Mouse (Mus musculus) embryonic facial prominence, embryonic 13.5 days (tissue): ENCODE data around the gene Pde4d. TPM values are rescaled to one million over a fixed set of nuclear protein-coding genes. Genes with fewer than 3 reads are reported as not detected.

Experiments used
- ATAC-seq: fragments of 200-750 bp; cut with Nextera tagmentation; 2 replicates; pipeline ENCODE4 v1.8.0; 2017; ENCODE audit warnings: low read depth; ENCODE audit not compliant: insufficient number of reproducible peaks, insufficient read depth, low FRiP score, low TSS enrichment
- H3K27ac ChIP-seq: fragments of 300-500 bp; sonication (generic); 2 replicates; pipeline ENCODE4 v1.5.1; 2015; ENCODE audit warnings: moderate library complexity, mild to moderate bottlenecking, inconsistent platforms
- H3K27me3 ChIP-seq: fragments of 300-500 bp; sonication (generic); 2 replicates; pipeline ENCODE4 v1.6.1; 2015; ENCODE audit warnings: mild to moderate bottlenecking, inconsistent platforms
- H3K36me3 ChIP-seq: fragments of 300-500 bp; sonication (generic); 2 replicates; pipeline ENCODE4 v1.6.1; 2015; ENCODE audit warnings: mild to moderate bottlenecking, inconsistent platforms
- H3K4me1 ChIP-seq: fragments of 300-500 bp; sonication (generic); 2 replicates; pipeline ENCODE4 v1.6.1; 2015; ENCODE audit warnings: inconsistent platforms
- H3K4me2 ChIP-seq: fragments of 300-500 bp; sonication (generic); 2 replicates; pipeline ENCODE4 v1.6.1; 2015; ENCODE audit warnings: moderate library complexity, mild to moderate bottlenecking, inconsistent platforms
- H3K4me3 ChIP-seq: fragments of 300-500 bp; sonication (generic); 2 replicates; pipeline ENCODE4 v1.5.1; 2015; ENCODE audit warnings: mild to moderate bottlenecking, inconsistent platforms
- H3K9ac ChIP-seq: fragments of 300-500 bp; sonication (generic); 2 replicates; pipeline ENCODE4 v1.6.1; 2015; ENCODE audit warnings: mild to moderate bottlenecking, inconsistent platforms
- H3K9me3 ChIP-seq: fragments of 300-500 bp; sonication (generic); 2 replicates; pipeline ENCODE4 v1.6.1; 2016; ENCODE audit warnings: inconsistent platforms
- WGBS: fragments of 180-500 bp; shearing (Covaris S2); methylation state at CpG from one replicate; pipeline ENCODE4 v1.1.7; 2015; ENCODE audit warnings: mixed read lengths; 5-methylcytosine and 5-hydroxymethylcytosine counted together
- polyA plus RNA-seq: library from polyadenylated mRNA; unstranded; fragments of >200 nt; fragmentation: Nextera tagmentation; extraction: Ambion mirVana; gene quantifications from 2 replicates; pipeline ENCODE4 v1.2.1, GENCODE M21; 2015

Gene Pde4d
- polyA plus RNA-seq, 1 experiment from 2014 or later, result 22.9 TPM

DNA sequence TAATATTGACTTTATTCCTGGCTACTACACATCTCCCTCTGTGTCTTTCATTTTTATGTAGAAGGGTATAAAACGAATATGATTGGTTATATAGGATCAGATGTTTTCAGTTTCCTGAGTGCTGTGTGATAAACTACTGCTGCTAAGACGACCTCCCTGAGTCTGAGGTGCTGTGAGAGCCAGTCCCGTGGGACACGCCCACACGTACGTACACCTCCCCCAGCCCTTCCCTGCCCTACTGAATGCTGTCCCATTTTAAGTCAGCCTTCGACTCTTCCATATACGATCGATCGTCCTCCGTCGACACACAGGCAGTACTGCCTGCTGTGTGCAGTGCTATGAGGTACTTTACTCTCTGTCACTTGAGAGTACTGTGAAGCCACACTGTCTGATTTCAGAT lies 1473.0 kb downstream of the Pde4d start:
- no peak overlapping the region for H3K27ac ChIP-seq
- no peak for ATAC-seq
- WGBS, result 78% methylated on average over 12 of the region's 12 CpGs
- H3K4me3 ChIP-seq, result no peak overlapping the region
- no peaks in the 10 kb centered on the region for H3K36me3 ChIP-seq
- peaks cover 13% of the 10 kb centered on the region for H3K4me1 ChIP-seq
- no peak overlapping the region for H3K4me2 ChIP-seq
- H3K9me3 ChIP-seq, result no peaks in the 10 kb centered on the region
- no peaks in the 10 kb centered on the region for H3K27me3 ChIP-seq
- H3K9ac ChIP-seq, result no peak overlapping the region

DNA sequence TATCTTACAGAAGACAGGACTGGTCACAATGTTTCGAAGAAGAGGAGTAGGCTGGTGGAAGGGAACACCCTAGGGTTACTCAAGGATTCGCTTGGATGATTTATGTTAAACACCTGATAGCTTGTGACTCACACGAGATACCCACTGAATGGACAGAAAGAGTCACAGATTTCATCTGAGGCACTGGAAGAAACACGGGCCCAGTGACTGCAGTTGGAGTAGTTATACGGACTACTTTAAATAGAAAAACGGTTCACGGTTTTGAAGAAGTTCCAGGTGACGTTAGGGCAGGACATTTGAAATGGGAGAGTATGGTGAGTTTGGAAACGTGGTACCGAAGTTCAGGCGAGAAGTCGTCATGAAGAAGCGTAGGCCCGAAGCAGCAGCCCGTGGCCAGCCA lies 1475.0 kb downstream of the Pde4d start:
- Histone ChIP-seq H3K27me3 (no peaks in the 10 kb centered on the region), H3K36me3 (no peaks in the 10 kb centered on the region), H3K4me1 (peaks cover 11% of the 10 kb centered on the region), H3K9ac (no peak overlapping the region), H3K4me3 (no peak overlapping the region), H3K9me3 (no peaks in the 10 kb centered on the region), H3K27ac (no peak overlapping the region), H3K4me2 (no peak overlapping the region)
- ATAC-seq, result no peak
- 92% methylated on average over 15 of the region's 15 CpGs for WGBS

DNA sequence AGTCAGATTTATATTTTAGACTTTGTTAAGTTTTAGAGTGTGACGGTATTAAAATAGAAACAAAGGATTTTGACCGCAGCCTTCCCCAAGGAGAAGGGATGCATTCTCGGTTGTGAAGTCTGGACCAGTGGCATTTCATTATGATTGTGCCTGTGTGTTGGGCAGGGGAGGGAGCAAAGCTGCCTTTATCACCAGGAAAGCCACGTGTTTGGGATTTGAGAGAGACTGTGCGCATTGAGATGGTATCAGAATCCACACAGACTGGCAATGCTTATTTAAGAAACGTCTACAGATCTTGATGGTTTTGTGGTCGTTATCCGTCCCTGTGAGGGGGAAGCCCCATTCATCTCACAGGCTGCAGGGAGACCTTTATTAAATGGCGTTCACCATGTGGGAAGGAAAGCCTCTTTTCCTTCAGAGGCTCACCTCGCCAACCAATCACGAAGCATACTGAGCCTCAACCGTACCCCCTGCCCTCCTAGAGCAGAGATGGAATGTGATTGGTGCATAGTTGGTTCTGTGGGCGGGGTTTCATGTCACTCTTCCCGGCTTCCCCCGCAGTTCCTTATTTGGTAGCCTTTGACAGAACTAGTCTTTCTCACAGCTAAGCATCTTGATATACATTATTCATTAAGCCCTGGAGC lies 1476.7 kb downstream of the Pde4d start:
- no peak overlapping the region for H3K9ac ChIP-seq
- peak overlapping the region; percentile 12; the same call in 1 of the 2 replicates for H3K27ac ChIP-seq
- no peaks in the 10 kb centered on the region for H3K9me3 ChIP-seq
- WGBS, result 28% methylated on average over 15 of the region's 15 CpGs
- peak overlapping the region; percentile 53 for H3K4me2 ChIP-seq
- peaks cover 11% of the 10 kb centered on the region for H3K4me1 ChIP-seq
- H3K27me3 ChIP-seq, result no peaks in the 10 kb centered on the region
- H3K4me3 ChIP-seq, result peak overlapping the region; percentile 27
- ATAC-seq, result peak; percentile 72; the same call in 1 of the 2 replicates
- no peaks in the 10 kb centered on the region for H3K36me3 ChIP-seq

DNA sequence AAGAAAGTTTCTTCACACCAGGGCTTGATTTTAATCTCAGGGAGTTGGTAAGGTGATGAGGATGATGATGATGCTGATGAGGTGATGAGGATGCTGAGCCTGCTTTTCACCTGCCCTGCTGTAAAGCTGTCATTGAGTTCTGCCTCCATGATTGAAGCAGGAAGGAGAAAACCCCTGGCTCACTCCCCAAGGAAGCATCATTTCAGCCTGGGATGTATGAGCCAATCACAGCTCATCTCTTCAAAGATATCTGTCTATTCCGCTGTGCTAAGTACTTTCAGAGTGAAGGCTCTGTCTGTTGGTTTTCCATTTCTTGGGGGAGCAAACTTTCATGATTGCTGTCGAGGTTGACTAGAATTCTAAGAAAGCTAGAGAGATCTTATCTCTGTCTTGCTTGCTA lies 1478.0 kb downstream of the Pde4d start:
- Histone ChIP-seq H3K9ac (no peak overlapping the region), H3K4me2 (no peak overlapping the region), H3K9me3 (no peaks in the 10 kb centered on the region), H3K4me1 (peaks cover 11% of the 10 kb centered on the region), H3K4me3 (no peak overlapping the region), H3K36me3 (no peaks in the 10 kb centered on the region), H3K27ac (no peak overlapping the region), H3K27me3 (no peaks in the 10 kb centered on the region)
- 59% methylated on average over 2 of the region's 2 CpGs for WGBS
- ATAC-seq, result no peak

GRCm38 (mm10) chr13:109932688-109933087 lies 1482.9 kb downstream of the Pde4d start:
- 92% methylated on average over 13 of the region's 13 CpGs for WGBS
- H3K9me3 ChIP-seq, result no peaks in the 10 kb centered on the region
- peaks cover 3% of the 10 kb centered on the region; the same call in 1 of the 2 replicates for H3K4me1 ChIP-seq
- no peak overlapping the region for H3K27ac ChIP-seq
- H3K9ac ChIP-seq, result no peak overlapping the region
- no peak for ATAC-seq
- no peak overlapping the region for H3K4me3 ChIP-seq
- no peaks in the 10 kb centered on the region for H3K27me3 ChIP-seq
- peaks cover 12% of the 10 kb centered on the region for H3K36me3 ChIP-seq
- no peak overlapping the region for H3K4me2 ChIP-seq

GRCm38 (mm10) chr13:109933554-109933953 lies 1483.8 kb downstream of the Pde4d start:
- ATAC-seq, result no peak
- Histone ChIP-seq H3K4me2 (no peak overlapping the region), H3K27ac (no peak overlapping the region), H3K27me3 (no peaks in the 10 kb centered on the region), H3K4me3 (no peak overlapping the region), H3K9me3 (no peaks in the 10 kb centered on the region), H3K9ac (no peak overlapping the region), H3K36me3 (peaks cover 16% of the 10 kb centered on the region), H3K4me1 (no peaks in the 10 kb centered on the region)
- WGBS, result 87% methylated on average over 7 of the region's 7 CpGs

GRCm38 (mm10) chr13:109936866-109937265 lies 1487.1 kb downstream of the Pde4d start:
- H3K4me1 ChIP-seq, result no peaks in the 10 kb centered on the region
- no peaks in the 10 kb centered on the region for H3K27me3 ChIP-seq
- H3K9ac ChIP-seq, result no peak overlapping the region
- no peaks in the 10 kb centered on the region for H3K9me3 ChIP-seq
- H3K4me3 ChIP-seq, result no peak overlapping the region
- WGBS, result 86% methylated on average over 5 of the region's 5 CpGs
- no peak overlapping the region for H3K27ac ChIP-seq
- ATAC-seq, result no peak
- no peak overlapping the region for H3K4me2 ChIP-seq
- peaks cover 34% of the 10 kb centered on the region for H3K36me3 ChIP-seq

DNA sequence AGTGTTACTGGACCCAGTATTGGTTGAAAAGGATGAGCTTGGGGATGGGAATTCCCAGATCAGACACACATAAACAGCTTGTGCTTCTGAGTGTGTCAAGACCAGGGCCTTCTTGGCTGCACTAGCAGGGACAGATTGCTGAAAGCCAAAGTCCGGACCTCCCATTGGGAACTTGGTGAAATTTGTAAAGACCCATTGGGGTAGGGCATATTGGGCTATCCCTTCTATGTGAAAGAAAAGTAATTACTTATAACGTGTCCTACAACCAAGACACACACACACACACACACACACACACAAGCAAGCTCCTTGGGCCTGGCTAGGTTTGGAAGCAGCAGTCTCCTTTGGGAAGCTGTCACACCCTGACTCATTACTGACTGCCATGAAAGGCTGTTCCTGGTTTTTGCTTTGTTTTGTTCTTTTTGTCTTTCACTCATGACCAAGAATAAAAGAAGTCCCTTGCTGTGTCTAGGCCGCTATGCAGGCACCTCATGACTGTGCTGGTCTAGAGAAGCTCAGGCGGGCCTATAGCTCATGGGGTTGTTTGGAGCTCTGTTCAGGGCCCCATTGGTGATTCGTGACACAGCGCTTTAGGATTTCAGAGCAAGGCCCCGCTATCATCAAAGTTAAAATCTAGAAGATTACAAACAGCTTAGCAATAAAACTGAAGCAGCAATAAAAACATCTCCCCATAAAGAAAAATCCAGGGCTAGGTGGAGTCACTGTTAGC lies 1495.2 kb downstream of the Pde4d start:
- H3K27ac ChIP-seq, result no peak overlapping the region
- no peaks in the 10 kb centered on the region for H3K27me3 ChIP-seq
- no peak overlapping the region for H3K4me3 ChIP-seq
- H3K4me2 ChIP-seq, result no peak overlapping the region
- no peak for ATAC-seq
- H3K9me3 ChIP-seq, result no peaks in the 10 kb centered on the region
- H3K36me3 ChIP-seq, result peaks cover 58% of the 10 kb centered on the region
- no peaks in the 10 kb centered on the region for H3K4me1 ChIP-seq
- WGBS, result 93% methylated on average over 7 of the region's 7 CpGs
- no peak overlapping the region for H3K9ac ChIP-seq

GRCm38 (mm10) chr13:109951466-109951865 lies 1501.7 kb downstream of the Pde4d start:
- no peak overlapping the region for H3K9ac ChIP-seq
- H3K27ac ChIP-seq, result no peak overlapping the region
- WGBS, result 37% methylated on average over 14 of the region's 14 CpGs
- 0 out of 2 replicates have a peak, but pooled peaks cover 2% of the 10 kb centered on the region for H3K4me1 ChIP-seq
- H3K9me3 ChIP-seq, result no peaks in the 10 kb centered on the region
- peaks cover 58% of the 10 kb centered on the region for H3K36me3 ChIP-seq
- H3K4me2 ChIP-seq, result no peak overlapping the region
- H3K27me3 ChIP-seq, result no peaks in the 10 kb centered on the region
- H3K4me3 ChIP-seq, result no peak overlapping the region
- no peak for ATAC-seq

- H3K4me3 ChIP-seq, result no peak overlapping the region
- H3K9me3 ChIP-seq, result no peaks in the 10 kb centered on the region
- no peak overlapping the region for H3K4me2 ChIP-seq
- H3K27ac ChIP-seq, result no peak overlapping the region
- H3K4me1 ChIP-seq, result 0 out of 2 replicates have a peak, but pooled peaks cover 6% of the 10 kb centered on the region
- 92% methylated on average over 8 of the region's 8 CpGs for WGBS
- no peak for ATAC-seq
- no peak overlapping the region for H3K9ac ChIP-seq
- H3K36me3 ChIP-seq, result peaks cover 36% of the 10 kb centered on the region
- H3K27me3 ChIP-seq, result no peaks in the 10 kb centered on the region
Measured at GRCm38 (mm10) chr13:109954189-109954588, 1504.4 kb downstream of the Pde4d start.

DNA sequence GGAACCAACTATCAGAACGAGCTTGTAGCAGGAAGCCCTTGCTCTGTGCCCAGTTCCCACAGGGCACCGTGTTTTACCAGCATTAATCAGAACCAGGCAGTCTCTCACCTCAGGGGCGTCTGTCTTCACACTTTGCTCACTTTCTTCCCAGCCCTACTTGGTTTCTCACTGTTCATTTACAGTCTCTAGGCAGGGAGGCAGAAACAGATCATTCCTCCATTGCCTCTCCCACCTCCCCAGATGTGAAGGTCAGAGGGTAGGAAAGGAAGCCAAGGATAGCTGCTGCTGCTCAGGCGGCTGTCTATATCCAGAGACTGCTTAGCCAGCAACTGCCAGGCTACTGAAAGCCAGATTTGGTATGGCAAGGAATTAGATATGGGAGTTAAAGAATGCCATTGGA lies 1508.2 kb downstream of the Pde4d start:
- no peak overlapping the region for H3K9ac ChIP-seq
- H3K27me3 ChIP-seq, result no peaks in the 10 kb centered on the region
- no peak overlapping the region for H3K27ac ChIP-seq
- H3K4me2 ChIP-seq, result no peak overlapping the region
- 49% methylated on average over 4 of the region's 4 CpGs for WGBS
- 0 out of 2 replicates have a peak, but pooled peaks cover 4% of the 10 kb centered on the region for H3K4me1 ChIP-seq
- H3K36me3 ChIP-seq, result peaks cover 11% of the 10 kb centered on the region
- no peak for ATAC-seq
- H3K4me3 ChIP-seq, result no peak overlapping the region
- H3K9me3 ChIP-seq, result no peaks in the 10 kb centered on the region
